Mouse (Mus musculus) c-Kit-negative CD71-positive TER-119-positive erythroid progenitor cells, embryonic 14.5 days (primary cell): ENCODE measurements around the gene Disp2.

ENCODE experiments used
- DNase-seq: peaks from one replicate; pipeline ENCODE4 v3.0.0-alpha.2; 2013; ENCODE audit warnings: low read depth, low spot score

The Disp2 gene

GRCm38 (mm10) chr2:118841186-118841585 is 61.7 kb downstream of the Disp2 start:
- peak; percentile 24 for DNase-seq

GRCm38 (mm10) chr2:118841774-118842173 is 62.3 kb downstream of the Disp2 start:
- DNase-seq, result peak; percentile 92

- DNase-seq, result no peak
Observed at GRCm38 (mm10) chr2:118844427-118844826, 64.9 kb downstream of the Disp2 start.

GRCm38 (mm10) chr2:118846246-118846645 is 66.7 kb downstream of the Disp2 start:
- DNase-seq, result no peak

- DNase-seq, result no peak
Observed at GRCm38 (mm10) chr2:118851756-118852155, 72.2 kb downstream of the Disp2 start.
